Mouse (Mus musculus) ES-Bruce4 (cell line): Measurements from ENCODE around the gene Spock1.

Experiments
- CTCF ChIP-seq: IDR thresholded peaks from one replicate; pipeline ENCODE4 v1.8.1; 2011; ENCODE audit warnings: low read depth, low read length
- POLR2A ChIP-seq: IDR thresholded peaks from one replicate; pipeline ENCODE4 v1.8.1; 2011; ENCODE audit warnings: low read length; ENCODE audit not compliant: insufficient read depth

- TF ChIP-seq POLR2A (no peak), CTCF (no peak)
Observed at GRCm38 (mm10) chr13:57534325-57534724, 373.8 kb downstream of the Spock1 start.
